Mouse (Mus musculus): Measurements from ENCODE around the gene Simc1.

DNA sequence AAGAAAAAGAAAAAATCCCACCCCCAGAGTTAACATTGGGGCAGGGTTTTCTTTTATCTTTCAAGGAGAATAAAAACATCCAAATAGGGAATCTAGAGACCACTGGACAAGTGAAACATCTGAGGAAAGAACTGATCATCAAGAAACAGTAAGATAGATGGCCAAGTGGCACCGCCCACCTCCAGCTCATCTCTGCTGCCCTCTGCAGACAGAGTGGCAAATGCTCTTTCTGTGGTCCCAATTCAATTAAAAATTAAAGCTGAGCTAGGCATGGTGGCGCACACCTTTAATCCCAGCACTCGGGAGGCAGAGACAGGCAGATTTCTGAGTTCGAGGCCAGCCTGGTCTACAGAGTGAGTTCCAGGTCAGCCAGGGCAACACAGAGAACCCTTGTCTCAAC, 16.6 kb downstream of the Simc1 start:
- TF ChIP-seq TAL1 (IDR thresholded peaks at IDR 0.05; ENCODE audit: low read length) (no peak), GATA1 (IDR thresholded peaks at IDR 0.05; ENCODE audit: low read length) (no peak)
